Mouse (Mus musculus): ENCODE measurements around the gene Gm44503.

DNA sequence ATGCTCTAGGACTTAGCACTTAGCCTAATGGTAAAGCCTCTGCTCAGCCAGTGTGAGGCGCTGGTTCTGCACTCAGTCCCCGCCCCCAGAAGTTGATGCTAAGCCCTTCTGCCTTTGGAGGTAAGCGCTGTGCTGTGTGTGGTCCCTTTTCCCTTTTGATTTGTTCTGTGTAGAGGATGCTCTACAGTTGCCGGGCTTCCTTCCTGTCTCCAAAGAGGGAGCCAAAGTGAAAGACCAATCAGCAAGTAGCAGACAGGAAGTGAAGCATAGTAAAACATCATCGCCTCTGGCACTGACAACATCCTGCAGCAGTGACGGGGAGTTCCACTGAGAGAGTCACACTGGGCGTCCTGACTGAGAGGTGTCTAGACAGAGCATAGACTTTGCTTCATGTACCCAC is 11.2 kb downstream of the Gm44503 start:
- TF ChIP-seq CTCF (IDR thresholded peaks at IDR 0.05; ENCODE audit: insufficient read depth, low read depth, low read length) (no peak), POLR2A (IDR thresholded peaks at IDR 0.05; ENCODE audit: insufficient read depth, low read depth, low read length) (no peak)

All from olfactory bulb, adult 2 months (tissue).